Mouse (Mus musculus) midbrain, embryonic 12.5 days (tissue): Measurements from ENCODE around the gene Olfr520. TPM values are rescaled to one million over a fixed set of nuclear protein-coding genes. Genes with fewer than 3 reads are reported as not detected.
"Not testable (repeated sequence)": the region's sequence is repeated elsewhere in the genome, so short reads cannot be mapped to it uniquely, and the experiment has no call there.

ENCODE experiments used
- ATAC-seq: fragments of 200-750 bp; cut with Nextera tagmentation; 2 replicates; pipeline ENCODE4 v1.8.0; 2017; ENCODE audit warnings: low read depth, moderate TSS enrichment, moderate library complexity; ENCODE audit not compliant: low FRiP score
- H3K27ac ChIP-seq: fragments of 300-500 bp; sonication (generic); replicated peaks from 2 replicates; pipeline ENCODE4 v1.5.1; 2016; ENCODE audit warnings: mild to moderate bottlenecking
- H3K27me3 ChIP-seq: fragments of 300-500 bp; sonication (generic); 2 replicates; pipeline ENCODE4 v1.6.1; 2016; ENCODE audit warnings: mild to moderate bottlenecking
- H3K36me3 ChIP-seq: fragments of 300-500 bp; sonication (generic); 2 replicates; pipeline ENCODE4 v1.6.1; 2016
- H3K4me1 ChIP-seq: fragments of 300-500 bp; sonication (generic); 2 replicates; pipeline ENCODE4 v1.6.1; 2016
- H3K4me2 ChIP-seq: fragments of 300-500 bp; sonication (generic); replicated peaks from 2 replicates; pipeline ENCODE4 v1.6.1; 2016; ENCODE audit warnings: mild to moderate bottlenecking, moderate library complexity
- H3K4me3 ChIP-seq: fragments of 300-500 bp; sonication (generic); 2 replicates; pipeline ENCODE4 v1.5.1; 2016; ENCODE audit warnings: mild to moderate bottlenecking
- H3K9ac ChIP-seq: fragments of 300-500 bp; sonication (generic); replicated peaks from 2 replicates; pipeline ENCODE4 v1.6.1; 2016; ENCODE audit warnings: mild to moderate bottlenecking, moderate library complexity
- H3K9me3 ChIP-seq: fragments of 300-500 bp; sonication (generic); 2 replicates; pipeline ENCODE4 v1.6.1; 2016; ENCODE audit warnings: mild to moderate bottlenecking
- WGBS: fragments of 180-500 bp; shearing (Covaris S2); methylation state at CpG from one replicate; pipeline ENCODE4 v1.1.7; 2016; 5-methylcytosine and 5-hydroxymethylcytosine counted together
- polyA plus RNA-seq: library from polyadenylated mRNA; unstranded; fragments of >200 nt; fragmentation: Nextera tagmentation; extraction: Ambion mirVana; gene quantifications from 2 replicates; pipeline ENCODE4 v1.2.1, GENCODE M21; 2016

Olfr520 gene
- not detected in 2 replicates for polyA plus RNA-seq

- 92% methylated on average over 2 of the region's 2 CpGs for WGBS
Measured at GRCm38 (mm10) chr7:99729973-99730372, at the start of gene Olfr520. TSS of gene Olfr520 (plus strand) at chr7:99730273.

GRCm38 (mm10) chr7:99680771-99681170 lies 49.3 kb upstream of the Olfr520 start:
- no peaks in the 10 kb centered on the region for H3K4me1 ChIP-seq
- H3K4me3 ChIP-seq, result no peak overlapping the region
- no peaks in the 10 kb centered on the region for H3K36me3 ChIP-seq
- 81% methylated on average over 5 of the region's 5 CpGs for WGBS
- no peak overlapping the region for H3K27ac ChIP-seq
- no peaks in the 10 kb centered on the region for H3K9me3 ChIP-seq
- no peaks in the 10 kb centered on the region for H3K27me3 ChIP-seq
- no peak overlapping the region for H3K9ac ChIP-seq
- H3K4me2 ChIP-seq, result no peak overlapping the region
- no peak for ATAC-seq

More at GRCm38 (mm10) chr7:99729973-99730372, at the start of gene Olfr520:
- Histone ChIP-seq H3K9ac (no peak within 1 kb of the TSS), H3K4me2 (no peak within 1 kb of the TSS), H3K27ac (no peak within 1 kb of the TSS), H3K9me3 (peaks cover 8% of the 10 kb centered on the region; the same call in 1 of the 2 replicates), H3K36me3 (no peaks in the 10 kb centered on the region), H3K4me3 (no peak within 1 kb of the TSS), H3K27me3 (no peaks in the 10 kb centered on the region), H3K4me1 (no peaks in the 10 kb centered on the region)
- no peak for ATAC-seq

- no peak for ATAC-seq
- Histone ChIP-seq H3K4me2 (no peak overlapping the region), H3K4me3 (no peak overlapping the region), H3K36me3 (no peaks in the 10 kb centered on the region), H3K27ac (no peak overlapping the region), H3K9ac (no peak overlapping the region), H3K4me1 (no peaks in the 10 kb centered on the region), H3K9me3 (no peaks in the 10 kb centered on the region), H3K27me3 (no peaks in the 10 kb centered on the region)
- WGBS, result 75% methylated on average over 4 of the region's 4 CpGs
Measured at GRCm38 (mm10) chr7:99684086-99684485, 46.0 kb upstream of the Olfr520 start.

GRCm38 (mm10) chr7:99690819-99691218 lies 39.3 kb upstream of the Olfr520 start:
- Histone ChIP-seq H3K4me3 (no peak overlapping the region), H3K27me3 (no peaks in the 10 kb centered on the region), H3K9me3 (no peaks in the 10 kb centered on the region), H3K27ac (no peak overlapping the region), H3K9ac (no peak overlapping the region), H3K36me3 (no peaks in the 10 kb centered on the region), H3K4me2 (no peak overlapping the region), H3K4me1 (no peaks in the 10 kb centered on the region)
- no peak for ATAC-seq
- 83% methylated on average over 7 of the region's 7 CpGs for WGBS

GRCm38 (mm10) chr7:99692396-99692795 lies 37.7 kb upstream of the Olfr520 start:
- Histone ChIP-seq H3K27me3 (no peaks in the 10 kb centered on the region), H3K4me1 (no peaks in the 10 kb centered on the region), H3K4me3 (no peak overlapping the region), H3K27ac (no peak overlapping the region), H3K9me3 (no peaks in the 10 kb centered on the region), H3K36me3 (no peaks in the 10 kb centered on the region), H3K4me2 (no peak overlapping the region), H3K9ac (no peak overlapping the region)
- ATAC-seq, result no peak
- 43% methylated on average over 3 of the region's 3 CpGs for WGBS

GRCm38 (mm10) chr7:99693387-99693786 lies 36.7 kb upstream of the Olfr520 start:
- ATAC-seq, result no peak
- Histone ChIP-seq H3K4me2 (no peak overlapping the region), H3K4me3 (no peak overlapping the region), H3K9me3 (no peaks in the 10 kb centered on the region), H3K27ac (no peak overlapping the region), H3K4me1 (no peaks in the 10 kb centered on the region), H3K9ac (no peak overlapping the region), H3K36me3 (no peaks in the 10 kb centered on the region), H3K27me3 (no peaks in the 10 kb centered on the region)
- WGBS, result 91% methylated on average over 3 of the region's 3 CpGs

GRCm38 (mm10) chr7:99693976-99694375 lies 36.1 kb upstream of the Olfr520 start:
- Histone ChIP-seq H3K27ac (no peak overlapping the region), H3K27me3 (no peaks in the 10 kb centered on the region), H3K4me2 (no peak overlapping the region), H3K9me3 (no peaks in the 10 kb centered on the region), H3K36me3 (no peaks in the 10 kb centered on the region), H3K4me3 (no peak overlapping the region), H3K4me1 (no peaks in the 10 kb centered on the region), H3K9ac (no peak overlapping the region)
- WGBS, result 92% methylated on average over 3 of the region's 3 CpGs
- ATAC-seq, result no peak

- not testable (repeated sequence) for H3K4me2 ChIP-seq, H3K27me3 ChIP-seq, H3K36me3 ChIP-seq, H3K4me1 ChIP-seq, H3K27ac ChIP-seq, H3K9me3 ChIP-seq, ATAC-seq, H3K9ac ChIP-seq, H3K4me3 ChIP-seq
- WGBS, result 81% methylated on average over 5 of the region's 5 CpGs
Measured at GRCm38 (mm10) chr7:99694424-99694823, 35.6 kb upstream of the Olfr520 start.

GRCm38 (mm10) chr7:99695471-99696057 lies 34.5 kb upstream of the Olfr520 start:
- Histone ChIP-seq H3K4me2 (no peak overlapping the region), H3K27ac (no peak overlapping the region), H3K9ac (no peak overlapping the region), H3K27me3 (no peaks in the 10 kb centered on the region), H3K4me3 (no peak overlapping the region), H3K9me3 (no peaks in the 10 kb centered on the region), H3K36me3 (no peaks in the 10 kb centered on the region), H3K4me1 (no peaks in the 10 kb centered on the region)
- no peak for ATAC-seq
- 86% methylated on average over 8 of the region's 8 CpGs for WGBS

- Histone ChIP-seq H3K9ac (no peak overlapping the region), H3K4me3 (no peak overlapping the region), H3K4me2 (no peak overlapping the region), H3K36me3 (no peaks in the 10 kb centered on the region), H3K27ac (no peak overlapping the region), H3K9me3 (no peaks in the 10 kb centered on the region), H3K27me3 (no peaks in the 10 kb centered on the region), H3K4me1 (no peaks in the 10 kb centered on the region)
- no peak for ATAC-seq
- 87% methylated on average over 3 of the region's 3 CpGs for WGBS
Measured at GRCm38 (mm10) chr7:99698576-99698975, 31.5 kb upstream of the Olfr520 start.

- WGBS, result 62% methylated on average over 3 of the region's 3 CpGs
- Histone ChIP-seq H3K9me3 (no peaks in the 10 kb centered on the region), H3K4me1 (no peaks in the 10 kb centered on the region), H3K27ac (no peak overlapping the region), H3K4me3 (no peak overlapping the region), H3K9ac (no peak overlapping the region), H3K27me3 (no peaks in the 10 kb centered on the region), H3K4me2 (no peak overlapping the region), H3K36me3 (no peaks in the 10 kb centered on the region)
- ATAC-seq, result no peak
Measured at GRCm38 (mm10) chr7:99699106-99699505, 31.0 kb upstream of the Olfr520 start.

GRCm38 (mm10) chr7:99699709-99700151 lies 30.3 kb upstream of the Olfr520 start:
- H3K36me3 ChIP-seq, result no peaks in the 10 kb centered on the region
- no peak overlapping the region for H3K27ac ChIP-seq
- no peaks in the 10 kb centered on the region for H3K9me3 ChIP-seq
- H3K9ac ChIP-seq, result no peak overlapping the region
- ATAC-seq, result no peak
- H3K4me3 ChIP-seq, result no peak overlapping the region
- no peak overlapping the region for H3K4me2 ChIP-seq
- no peaks in the 10 kb centered on the region for H3K27me3 ChIP-seq
- no peaks in the 10 kb centered on the region for H3K4me1 ChIP-seq
- WGBS, result 76% methylated on average over 3 of the region's 3 CpGs

GRCm38 (mm10) chr7:99700641-99701040 lies 29.4 kb upstream of the Olfr520 start:
- no peak overlapping the region for H3K9ac ChIP-seq
- WGBS, result 83% methylated on average over 4 of the region's 4 CpGs
- no peaks in the 10 kb centered on the region for H3K36me3 ChIP-seq
- H3K9me3 ChIP-seq, result no peaks in the 10 kb centered on the region
- H3K27me3 ChIP-seq, result 0 out of 2 replicates have a peak, but pooled peaks cover 4% of the 10 kb centered on the region
- ATAC-seq, result no peak
- H3K27ac ChIP-seq, result no peak overlapping the region
- H3K4me2 ChIP-seq, result no peak overlapping the region
- no peak overlapping the region for H3K4me3 ChIP-seq
- H3K4me1 ChIP-seq, result no peaks in the 10 kb centered on the region
